Mouse (Mus musculus): ENCODE data around the gene Cflar. TPM values are rescaled to one million over a fixed set of nuclear protein-coding genes. Genes with fewer than 3 reads are reported as not detected.

Cflar gene
- polyA plus RNA-seq, 1 experiment: 15.4 TPM

- Histone ChIP-seq H3K4me1 (ENCODE audit: control insufficient read depth, insufficient read depth, low read length) (no peaks in the 10 kb centered on the region), H3K27me3 (ENCODE audit: control insufficient read depth, insufficient read depth, low read length) (no peaks in the 10 kb centered on the region), H3K27ac (ENCODE audit: insufficient read depth, low read length) (no peak overlapping the region), H3K4me3 (replicated peaks; ENCODE audit: insufficient read depth, low read depth, low read length) (no peak overlapping the region)
- no peak for TF ChIP-seq CTCF (IDR thresholded peaks at IDR 0.05; ENCODE audit: borderline replicate concordance, insufficient read depth, low read depth, low read length)
- DNase-seq: no peak
- WGBS: 16% methylated on average over 1 of the region's 1 CpGs
Observed at GRCm38 (mm10) chr1:58778226-58778625, 66.9 kb downstream of the Cflar start.

GRCm38 (mm10) chr1:58786276-58786675 lies 75.0 kb downstream of the Cflar start:
- 92% methylated on average over 2 of the region's 2 CpGs for WGBS
- Histone ChIP-seq H3K27ac (ENCODE audit: insufficient read depth, low read length) (no peak overlapping the region), H3K4me3 (replicated peaks; ENCODE audit: insufficient read depth, low read depth, low read length) (no peak overlapping the region), H3K27me3 (ENCODE audit: control insufficient read depth, insufficient read depth, low read length) (no peaks in the 10 kb centered on the region), H3K4me1 (ENCODE audit: control insufficient read depth, insufficient read depth, low read length) (no peaks in the 10 kb centered on the region)
- TF ChIP-seq CTCF (IDR thresholded peaks at IDR 0.05; ENCODE audit: borderline replicate concordance, insufficient read depth, low read depth, low read length) (no peak), POLR2A (IDR thresholded peaks at IDR 0.05; ENCODE audit: borderline replicate concordance, insufficient read depth, low read length) (no peak)
- DNase-seq: no peak

GRCm38 (mm10) chr1:58788410-58788809 lies 77.1 kb downstream of the Cflar start:
- no peaks in the 10 kb centered on the region for H3K27me3 ChIP-seq (ENCODE audit: control insufficient read depth, insufficient read depth, low read length)
- no peaks in the 10 kb centered on the region for H3K4me1 ChIP-seq (ENCODE audit: control insufficient read depth, insufficient read depth, low read length)
- TF ChIP-seq CTCF (IDR thresholded peaks at IDR 0.05; ENCODE audit: borderline replicate concordance, insufficient read depth, low read depth, low read length) (no peak), POLR2A (IDR thresholded peaks at IDR 0.05; ENCODE audit: borderline replicate concordance, insufficient read depth, low read length) (no peak)
- no peak overlapping the region for H3K27ac ChIP-seq (ENCODE audit: insufficient read depth, low read length)
- no peak overlapping the region for H3K4me3 ChIP-seq (replicated peaks; ENCODE audit: insufficient read depth, low read depth, low read length)
- WGBS: 93% methylated on average over 4 of the region's 4 CpGs
- no peak for DNase-seq

GRCm38 (mm10) chr1:58794705-58795104 lies 83.4 kb downstream of the Cflar start:
- H3K4me3 ChIP-seq (replicated peaks; ENCODE audit: insufficient read depth, low read depth, low read length): no peak overlapping the region
- no peaks in the 10 kb centered on the region for H3K27me3 ChIP-seq (ENCODE audit: control insufficient read depth, insufficient read depth, low read length)
- H3K4me1 ChIP-seq (ENCODE audit: control insufficient read depth, insufficient read depth, low read length): no peaks in the 10 kb centered on the region
- H3K27ac ChIP-seq (ENCODE audit: insufficient read depth, low read length): no peak overlapping the region
- no peak for TF ChIP-seq CTCF (IDR thresholded peaks at IDR 0.05; ENCODE audit: borderline replicate concordance, insufficient read depth, low read depth, low read length)
- TF ChIP-seq POLR2A (IDR thresholded peaks at IDR 0.05; ENCODE audit: borderline replicate concordance, insufficient read depth, low read length): no peak
- no peak for DNase-seq
- WGBS: 74% methylated on average over 2 of the region's 2 CpGs

- no peak for TF ChIP-seq CTCF (IDR thresholded peaks at IDR 0.05; ENCODE audit: borderline replicate concordance, insufficient read depth, low read depth, low read length)
- peak in 1 of 2 experiments; percentile 10 for DNase-seq
- H3K27me3 ChIP-seq (ENCODE audit: control insufficient read depth, insufficient read depth, low read length): no peaks in the 10 kb centered on the region
- under 1% methylated on average over 42 of the region's 42 CpGs for WGBS
- no peak within 1 kb of the TSS for H3K27ac ChIP-seq (ENCODE audit: insufficient read depth, low read length)
- peak within 1 kb of the TSS; percentile 33 for H3K4me3 ChIP-seq (replicated peaks; ENCODE audit: insufficient read depth, low read depth, low read length)
- no peaks in the 10 kb centered on the region for H3K4me1 ChIP-seq (ENCODE audit: control insufficient read depth, insufficient read depth, low read length)
Observed at GRCm38 (mm10) chr1:58795291-58796058, 84.2 kb downstream of the Cflar start, which contains the start of gene Casp8. Casp8 (plus strand) TSS chr1:58795374.

- no peak for DNase-seq
- TF ChIP-seq POLR2A (IDR thresholded peaks at IDR 0.05; ENCODE audit: borderline replicate concordance, insufficient read depth, low read length) (no peak), CTCF (IDR thresholded peaks at IDR 0.05; ENCODE audit: borderline replicate concordance, insufficient read depth, low read depth, low read length) (no peak)
- 17% methylated on average over 3 of the region's 3 CpGs for WGBS
- Histone ChIP-seq H3K27me3 (ENCODE audit: control insufficient read depth, insufficient read depth, low read length) (no peaks in the 10 kb centered on the region), H3K27ac (ENCODE audit: insufficient read depth, low read length) (no peak overlapping the region), H3K4me3 (replicated peaks; ENCODE audit: insufficient read depth, low read depth, low read length) (no peak overlapping the region), H3K4me1 (ENCODE audit: control insufficient read depth, insufficient read depth, low read length) (no peaks in the 10 kb centered on the region)
Observed at GRCm38 (mm10) chr1:58796059-58796363, 84.7 kb downstream of the Cflar start.

- 86% methylated on average over 4 of the region's 4 CpGs for WGBS
- Histone ChIP-seq H3K4me1 (ENCODE audit: control insufficient read depth, insufficient read depth, low read length) (no peaks in the 10 kb centered on the region), H3K27me3 (ENCODE audit: control insufficient read depth, insufficient read depth, low read length) (no peaks in the 10 kb centered on the region), H3K4me3 (replicated peaks; ENCODE audit: insufficient read depth, low read depth, low read length) (no peak overlapping the region), H3K27ac (ENCODE audit: insufficient read depth, low read length) (no peak overlapping the region)
- no peak for DNase-seq
- no peak for TF ChIP-seq CTCF (IDR thresholded peaks at IDR 0.05; ENCODE audit: borderline replicate concordance, insufficient read depth, low read depth, low read length)
Observed at GRCm38 (mm10) chr1:58796853-58797252, 85.5 kb downstream of the Cflar start.

GRCm38 (mm10) chr1:58797370-58797769 lies 86.1 kb downstream of the Cflar start:
- TF ChIP-seq CTCF (IDR thresholded peaks at IDR 0.05; ENCODE audit: borderline replicate concordance, insufficient read depth, low read depth, low read length) (no peak), POLR2A (IDR thresholded peaks at IDR 0.05; ENCODE audit: borderline replicate concordance, insufficient read depth, low read length) (no peak)
- no peak for DNase-seq
- 85% methylated on average over 2 of the region's 2 CpGs for WGBS
- Histone ChIP-seq H3K4me3 (replicated peaks; ENCODE audit: insufficient read depth, low read depth, low read length) (no peak overlapping the region), H3K27ac (ENCODE audit: insufficient read depth, low read length) (no peak overlapping the region), H3K4me1 (ENCODE audit: control insufficient read depth, insufficient read depth, low read length) (no peaks in the 10 kb centered on the region), H3K27me3 (ENCODE audit: control insufficient read depth, insufficient read depth, low read length) (no peaks in the 10 kb centered on the region)

Measured in cerebellum, adult 2 months (tissue).